Mouse (Mus musculus) liver (tissue): ENCODE data around the gene Tmem192.
"Not testable (repeated sequence)": the region's sequence is repeated elsewhere in the genome, so short reads cannot be mapped to it uniquely, and the experiment has no call there.

ENCODE experiments used
- DNase-seq: peaks from one replicate; pipeline ENCODE4 v3.0.0-alpha.2; 2020; ENCODE audit warnings: mixed read lengths

Gene Tmem192

GRCm38 (mm10) chr8:64983150-64983897, 36.3 kb downstream of the Tmem192 start:
- no peak for DNase-seq

GRCm38 (mm10) chr8:64987731-64988130, 40.7 kb downstream of the Tmem192 start, which contains the start of gene Trim75:
TSS of gene Trim75 (minus strand) at chr8:64987831.
- no peak for DNase-seq

GRCm38 (mm10) chr8:64998806-64999365, 51.9 kb downstream of the Tmem192 start:
- no peak for DNase-seq

- DNase-seq = not testable (repeated sequence)
Observed at GRCm38 (mm10) chr8:65007616-65008015, 60.6 kb downstream of the Tmem192 start.

GRCm38 (mm10) chr8:65018423-65018822, 71.4 kb downstream of the Tmem192 start, which contains the start of the genes Trim61 and Trim60:
TSS of gene Trim61 (minus strand) at chr8:65018523.
TSS of gene Trim60 (minus strand) at chr8:65018584.
- no peak for DNase-seq
